Mouse (Mus musculus) megakaryocyte, embryonic 14.5 days (primary cell): ENCODE data around the gene Snrpb.

Experiments
- FLI1 ChIP-seq: IDR thresholded peaks from 2 replicates; pipeline ENCODE4 v1.6.1; 2012; ENCODE audit warnings: low read length, inconsistent platforms, mixed read lengths
- GATA1 ChIP-seq: IDR thresholded peaks from 3 replicates; pipeline ENCODE4 v1.6.1; 2012; ENCODE audit warnings: mixed read lengths, low read length, inconsistent platforms, borderline replicate concordance

GRCm38 (mm10) chr2:130211581-130211980 lies 32.4 kb upstream of the Snrpb start:
- TF ChIP-seq GATA1 (no peak), FLI1 (no peak)
